Mouse (Mus musculus) cerebral cortex, adult 2 months (tissue): ENCODE measurements around the gene 3110001I22Rik.

ENCODE experiments used
- WGBS: fragments of 180-500 bp; shearing (Covaris S2); methylation state at CpG from one replicate; pipeline ENCODE4 v1.1.7; 2018; 5-methylcytosine and 5-hydroxymethylcytosine counted together

Gene 3110001I22Rik

DNA sequence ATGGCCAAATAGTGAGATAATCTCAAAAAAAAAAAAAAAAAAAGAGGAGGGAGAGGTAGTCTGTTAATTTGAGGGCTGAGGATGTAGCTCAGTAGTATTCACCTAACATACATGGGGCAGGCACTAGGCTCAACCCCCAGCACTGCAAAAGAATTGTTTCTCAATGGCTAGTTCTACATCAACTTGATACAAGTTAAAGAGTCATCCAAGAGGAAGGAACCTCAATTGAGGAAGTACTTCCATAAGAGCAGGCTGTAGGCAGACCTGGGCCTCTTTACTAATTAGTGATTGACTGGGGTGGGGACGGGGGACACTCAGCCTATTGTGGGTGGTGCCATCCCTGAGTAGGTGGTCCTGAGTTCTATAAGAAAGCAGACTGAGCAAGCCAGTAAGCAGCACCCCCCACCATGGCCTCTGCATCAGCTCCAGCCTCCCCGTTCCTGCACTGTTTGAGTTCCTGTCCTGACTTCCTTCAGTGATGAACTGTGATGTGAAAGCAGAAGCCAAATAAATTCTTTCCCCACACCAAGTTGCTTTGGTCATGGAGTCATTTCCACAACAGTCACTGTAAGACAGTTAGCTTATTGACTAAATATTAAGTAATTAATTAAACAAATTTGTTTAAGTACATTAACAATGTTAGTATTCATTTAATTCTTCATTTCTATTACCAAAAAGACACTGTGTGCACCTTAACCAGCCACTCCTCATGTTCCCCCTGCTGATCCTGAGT, 45.3 kb downstream of the 3110001I22Rik start:
- WGBS = 69% methylated on average over 2 of the region's 2 CpGs

DNA sequence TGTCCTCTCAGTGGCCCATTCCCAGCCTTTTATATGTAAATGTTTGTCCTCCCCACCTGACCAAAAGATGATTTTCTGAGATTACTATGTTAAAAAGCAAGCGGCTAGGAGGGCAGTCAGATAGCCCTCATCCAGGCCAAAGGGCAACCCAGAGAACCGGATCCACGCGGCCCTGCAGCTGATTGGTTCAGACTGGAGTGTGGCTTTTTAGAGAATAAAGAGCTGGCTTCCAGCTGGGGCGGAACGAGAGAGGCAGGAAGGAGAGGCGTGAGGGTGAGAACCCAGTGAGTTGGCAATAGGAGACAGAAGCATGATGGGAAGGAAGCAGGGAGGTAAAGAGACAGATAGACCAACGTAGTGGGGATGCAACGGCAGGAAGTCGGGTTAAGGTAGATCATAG, 51.2 kb downstream of the 3110001I22Rik start:
- WGBS = 43% methylated on average over 10 of the region's 10 CpGs

DNA sequence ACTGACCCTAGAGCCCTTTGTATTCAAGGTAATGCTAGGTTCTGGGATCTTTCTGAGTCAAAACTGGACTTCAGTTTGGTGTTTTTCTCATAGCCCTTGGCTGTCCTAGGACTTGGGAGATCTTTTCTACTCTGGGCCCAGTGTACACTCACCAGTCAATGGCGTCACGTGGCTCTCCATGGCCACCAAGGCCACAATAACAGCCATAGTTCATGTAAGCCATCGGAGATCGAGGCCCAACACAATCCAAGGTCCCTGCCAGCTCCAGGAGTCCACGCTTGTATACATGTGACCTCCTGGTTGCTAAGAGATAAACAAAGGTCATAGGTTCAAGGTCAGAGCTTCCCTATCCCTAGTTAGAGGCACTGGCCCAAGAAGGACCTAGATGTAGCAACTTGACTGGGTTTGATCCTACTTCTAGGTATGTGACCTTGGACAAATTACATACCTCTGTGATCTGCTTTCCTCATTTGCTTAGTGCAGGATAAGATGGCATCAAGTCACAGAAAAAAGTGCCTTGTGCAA, 56.1 kb downstream of the 3110001I22Rik start:
- 91% methylated on average over 5 of the region's 5 CpGs for WGBS
